Mouse (Mus musculus): Measurements from ENCODE around the gene Gpr180.

DNA sequence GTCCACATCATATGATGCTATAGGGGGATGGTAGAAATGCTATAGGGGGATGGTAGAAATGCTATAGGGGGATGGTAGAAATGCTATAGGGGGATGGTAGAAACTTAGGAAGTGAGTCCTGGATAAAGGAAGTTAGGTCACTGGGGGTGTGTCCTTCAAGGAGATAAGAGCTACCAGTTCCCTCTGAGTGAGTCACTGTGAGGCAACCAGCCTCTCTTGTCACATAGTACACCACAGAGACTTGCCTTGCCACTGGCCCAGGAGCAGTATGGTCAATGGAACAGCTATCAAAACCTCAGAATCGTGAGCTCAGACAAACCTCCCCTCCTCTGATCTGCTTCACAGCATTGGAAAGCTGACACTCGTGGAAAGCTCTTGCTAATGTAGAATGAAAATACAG, 38.7 kb upstream of the Gpr180 start:
- TF ChIP-seq GATA1 (IDR thresholded peaks at IDR 0.05; ENCODE audit: borderline replicate concordance, low read length) = no peak
- no peak for TF ChIP-seq FLI1 (IDR thresholded peaks at IDR 0.05; ENCODE audit: low read length)
